Mouse (Mus musculus) small intestine, adult 2 months (tissue): ENCODE data around the gene Pip4k2a. TPM values are rescaled to one million over a fixed set of nuclear protein-coding genes. Genes with fewer than 3 reads are reported as not detected.

ENCODE experiments used
- H3K27ac ChIP-seq: fragments of 200-500 bp; 2 replicates; pipeline ENCODE4 v1.5.1; 2012; ENCODE audit warnings: low read depth, low read length, control low read depth, inconsistent platforms; ENCODE audit not compliant: insufficient read depth
- H3K27me3 ChIP-seq: fragments of 200-500 bp; 2 replicates; pipeline ENCODE4 v1.6.1; 2012; ENCODE audit warnings: mild to moderate bottlenecking, moderate library complexity, low read length, inconsistent platforms; ENCODE audit not compliant: control insufficient read depth, insufficient read depth
- H3K36me3 ChIP-seq: fragments of 200-500 bp; 2 replicates; pipeline ENCODE4 v1.6.1; 2012; ENCODE audit warnings: mild to moderate bottlenecking, low read length, control low read depth, inconsistent platforms; ENCODE audit not compliant: control insufficient read depth, insufficient read depth
- H3K4me1 ChIP-seq: fragments of 200-500 bp; 2 replicates; pipeline ENCODE4 v1.6.1; 2012; ENCODE audit warnings: low read length, inconsistent platforms, mixed read lengths; ENCODE audit not compliant: control insufficient read depth, insufficient read depth, insufficient read length
- H3K4me3 ChIP-seq: fragments of 200-500 bp; 2 replicates; pipeline ENCODE4 v1.5.1; 2012; ENCODE audit warnings: low read depth, mild to moderate bottlenecking, control low read depth, inconsistent platforms, low read length, moderate library complexity
- CTCF ChIP-seq: fragments of 200-500 bp; IDR thresholded peaks from 2 replicates; pipeline ENCODE4 v1.5.1; 2012; ENCODE audit warnings: low read depth, mild to moderate bottlenecking, control low read depth, inconsistent platforms, low read length, moderate library complexity, mixed read lengths; ENCODE audit not compliant: insufficient replicate concordance, insufficient read length; ENCODE audit errors: extremely low read depth
- POLR2A ChIP-seq: fragments of 200-500 bp; IDR thresholded peaks from 2 replicates; pipeline ENCODE4 v1.6.1; 2012; ENCODE audit warnings: low read depth, mild to moderate bottlenecking, control low read depth, inconsistent platforms, low read length, moderate library complexity
- WGBS: fragments of 180-500 bp; shearing (Covaris S2); methylation state at CpG from one replicate; pipeline ENCODE4 v1.1.7; 2018; 5-methylcytosine and 5-hydroxymethylcytosine counted together
- polyA plus RNA-seq: library from polyadenylated mRNA; depleted of rRNA; stranded (reverse); fragments of >200 nt; gene quantifications from 2 replicates; pipeline ENCODE4 v1.2.3, GENCODE M21; 2012

Pip4k2a gene
- polyA plus RNA-seq, 1 experiment: 2.2 TPM

GRCm38 (mm10) chr2:18855246-18855645 lies 142.7 kb downstream of the Pip4k2a start:
- no peaks in the 10 kb centered on the region for H3K27me3 ChIP-seq
- no peak overlapping the region for H3K27ac ChIP-seq
- no peaks in the 10 kb centered on the region for H3K36me3 ChIP-seq
- TF ChIP-seq CTCF: no peak
- TF ChIP-seq POLR2A: no peak
- H3K4me3 ChIP-seq: no peak overlapping the region
- H3K4me1 ChIP-seq: no peaks in the 10 kb centered on the region
- WGBS: 36% methylated on average over 8 of the region's 8 CpGs

GRCm38 (mm10) chr2:18853345-18853744 lies 144.6 kb downstream of the Pip4k2a start:
- no peaks in the 10 kb centered on the region for H3K36me3 ChIP-seq
- no peak overlapping the region for H3K4me3 ChIP-seq
- no peaks in the 10 kb centered on the region for H3K4me1 ChIP-seq
- H3K27ac ChIP-seq: no peak overlapping the region
- no peaks in the 10 kb centered on the region for H3K27me3 ChIP-seq
- WGBS: 64% methylated on average over 5 of the region's 5 CpGs
- TF ChIP-seq CTCF (no peak), POLR2A (no peak)

DNA sequence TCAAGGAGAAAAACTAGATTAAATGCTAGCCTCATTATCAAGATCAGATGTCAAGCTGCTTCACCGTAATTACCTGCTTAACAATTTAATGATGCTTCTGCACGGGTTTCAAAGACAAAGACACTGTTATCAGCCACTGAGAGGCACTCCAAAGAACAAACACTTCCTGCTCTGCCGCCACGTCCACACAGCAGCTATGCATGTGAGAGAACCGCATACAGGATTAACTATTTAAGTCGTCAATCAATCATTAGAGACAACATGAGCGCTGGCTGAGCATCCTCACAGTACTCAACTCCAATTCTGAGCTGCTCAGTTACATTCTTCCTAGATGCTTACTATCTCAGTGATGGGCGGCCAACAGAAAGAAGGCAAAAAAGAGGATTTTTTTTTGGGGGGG lies 147.3 kb downstream of the Pip4k2a start:
- no peak overlapping the region for H3K4me3 ChIP-seq
- H3K4me1 ChIP-seq: no peaks in the 10 kb centered on the region
- TF ChIP-seq POLR2A: no peak
- no peaks in the 10 kb centered on the region for H3K27me3 ChIP-seq
- 33% methylated on average over 8 of the region's 8 CpGs for WGBS
- H3K36me3 ChIP-seq: no peaks in the 10 kb centered on the region
- no peak overlapping the region for H3K27ac ChIP-seq

- no peaks in the 10 kb centered on the region for H3K4me1 ChIP-seq
- TF ChIP-seq CTCF: no peak
- TF ChIP-seq POLR2A: no peak
- no peak overlapping the region for H3K4me3 ChIP-seq
- H3K27me3 ChIP-seq: no peaks in the 10 kb centered on the region
- H3K36me3 ChIP-seq: no peaks in the 10 kb centered on the region; the same call in 1 of the 2 replicates
- H3K27ac ChIP-seq: no peak overlapping the region
- whole genome bisulfite sequencing: 83% methylated on average over 5 of the region's 5 CpGs
Measured at GRCm38 (mm10) chr2:18848074-18848629, 149.8 kb downstream of the Pip4k2a start.

DNA sequence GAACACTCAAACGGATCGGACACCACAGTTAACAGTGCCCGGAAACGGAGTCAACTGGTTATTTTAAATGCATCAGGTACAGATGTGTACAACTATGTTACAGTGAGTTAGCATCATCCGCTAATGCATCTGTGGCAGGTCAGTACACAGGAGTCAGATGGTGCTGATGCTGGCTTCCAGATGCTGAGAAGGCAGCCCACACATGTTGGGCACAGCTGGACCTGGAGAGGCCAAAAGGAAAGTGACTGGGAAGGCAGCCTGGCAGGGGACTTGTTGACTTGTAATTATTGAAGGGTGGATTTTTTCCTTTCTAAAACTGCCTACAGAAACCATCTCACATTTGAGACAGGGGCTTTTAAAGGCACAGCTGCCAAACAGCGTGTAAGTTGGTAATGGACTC lies 155.4 kb downstream of the Pip4k2a start:
- H3K4me1 ChIP-seq: no peaks in the 10 kb centered on the region
- TF ChIP-seq CTCF: no peak
- TF ChIP-seq POLR2A: no peak
- H3K27me3 ChIP-seq: no peaks in the 10 kb centered on the region
- no peak overlapping the region for H3K27ac ChIP-seq
- 92% methylated on average over 6 of the region's 6 CpGs for WGBS
- no peaks in the 10 kb centered on the region; the same call in 1 of the 2 replicates for H3K36me3 ChIP-seq
- no peak overlapping the region for H3K4me3 ChIP-seq

DNA sequence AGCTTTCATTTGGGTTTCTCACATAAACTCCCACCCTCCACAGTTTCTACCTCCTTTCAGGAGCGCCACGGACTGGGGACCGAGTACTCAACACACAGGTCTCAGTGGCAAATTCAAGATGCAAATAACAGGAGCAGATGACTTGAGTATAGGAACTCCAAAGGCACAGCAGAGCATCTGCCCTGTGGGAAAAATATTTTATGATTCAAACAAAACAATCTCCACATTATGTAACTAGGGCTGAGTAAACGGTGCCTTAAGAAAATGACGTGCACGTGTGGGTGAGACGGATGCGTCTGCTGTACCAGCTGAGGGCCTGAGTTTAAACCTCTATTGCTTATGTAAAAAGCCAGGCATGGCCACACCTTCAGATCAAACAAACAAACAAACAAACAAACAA lies 156.9 kb downstream of the Pip4k2a start:
- Histone ChIP-seq H3K4me1 (no peaks in the 10 kb centered on the region), H3K27me3 (no peaks in the 10 kb centered on the region), H3K4me3 (no peak overlapping the region), H3K27ac (no peak overlapping the region), H3K36me3 (no peaks in the 10 kb centered on the region; the same call in 1 of the 2 replicates)
- WGBS: 79% methylated on average over 8 of the region's 8 CpGs
- TF ChIP-seq POLR2A (no peak), CTCF (no peak)

- TF ChIP-seq POLR2A (no peak), CTCF (no peak)
- no peak overlapping the region for H3K4me3 ChIP-seq
Measured at GRCm38 (mm10) chr2:18839532-18839931, 158.4 kb downstream of the Pip4k2a start.

More at GRCm38 (mm10) chr2:18839532-18839931, 158.4 kb downstream of the Pip4k2a start:
- no peaks in the 10 kb centered on the region for H3K27me3 ChIP-seq
- no peak overlapping the region for H3K27ac ChIP-seq
- H3K4me1 ChIP-seq: no peaks in the 10 kb centered on the region
- 69% methylated on average over 4 of the region's 4 CpGs for WGBS
- no peaks in the 10 kb centered on the region; the same call in 1 of the 2 replicates for H3K36me3 ChIP-seq
